Mouse (Mus musculus): ENCODE measurements at regions not wholly inside any gene's neighbourhood (a gene's known extent, or its start where the extent isn't known, plus 50 kb on each side); places are given as distances from the start of the nearest gene placed in this dataset.

- Histone ChIP-seq H3K9me3 (ENCODE audit: control insufficient read depth, low read length) (no peaks in the 10 kb centered on the region), H3K4me1 (replicated peaks; ENCODE audit: control insufficient read depth, insufficient read depth, low read length) (no peaks in the 10 kb centered on the region), H3K27ac (no peak overlapping the region), H3K4me2 (replicated peaks) (no peak overlapping the region), H3K4me3 (replicated peaks; ENCODE audit: low read length) (no peak overlapping the region), H3K27me3 (ENCODE audit: control insufficient read depth, insufficient read depth, low read length) (no peaks in the 10 kb centered on the region), H3K9ac (no peak overlapping the region), H3K36me3 (replicated peaks; ENCODE audit: control insufficient read depth, insufficient read depth) (no peaks in the 10 kb centered on the region)
- no peak for DNase-seq (ENCODE audit: low spot score)
- no peak for ATAC-seq (ENCODE audit: low FRiP score)
- 91% methylated on average over 9 of the region's 9 CpGs for WGBS
These were observed 91.3 kb downstream of the Cd83 start for GRCm38 (mm10) chr13:43875895-43876294.

- 90% methylated on average over 3 of the region's 3 CpGs for WGBS
- H3K27ac ChIP-seq: no peak overlapping the region
- H3K36me3 ChIP-seq (replicated peaks; ENCODE audit: control insufficient read depth, insufficient read depth): no peaks in the 10 kb centered on the region
These were observed 102.7 kb downstream of the Cd83 start for GRCm38 (mm10) chr13:43887284-43887683.

GRCm38 (mm10) chr13:43891928-43892327 lies 107.4 kb downstream of the Cd83 start:
- no peaks in the 10 kb centered on the region for H3K27me3 ChIP-seq (ENCODE audit: control insufficient read depth, insufficient read depth, low read length)
- H3K9ac ChIP-seq: no peak overlapping the region
- ATAC-seq (ENCODE audit: low FRiP score) (no peak), DNase-seq (ENCODE audit: low spot score) (no peak)
- H3K4me2 ChIP-seq (replicated peaks): no peak overlapping the region
- H3K4me3 ChIP-seq (replicated peaks; ENCODE audit: low read length): no peak overlapping the region
- no peak overlapping the region for H3K27ac ChIP-seq
- H3K4me1 ChIP-seq (replicated peaks; ENCODE audit: control insufficient read depth, insufficient read depth, low read length): 0 out of 2 replicates have a peak, but pooled peaks cover 6% of the 10 kb centered on the region
- no peaks in the 10 kb centered on the region for H3K36me3 ChIP-seq (replicated peaks; ENCODE audit: control insufficient read depth, insufficient read depth)
- WGBS: 85% methylated on average over 3 of the region's 3 CpGs
- H3K9me3 ChIP-seq (ENCODE audit: control insufficient read depth, low read length): peaks cover 7% of the 10 kb centered on the region; the same call in 1 of the 2 replicates

More at GRCm38 (mm10) chr13:43887284-43887683, 102.7 kb downstream of the Cd83 start:
- Histone ChIP-seq H3K9ac (no peak overlapping the region), H3K9me3 (ENCODE audit: control insufficient read depth, low read length) (peaks cover 7% of the 10 kb centered on the region; the same call in 1 of the 2 replicates), H3K4me1 (replicated peaks; ENCODE audit: control insufficient read depth, insufficient read depth, low read length) (no peaks in the 10 kb centered on the region), H3K4me3 (replicated peaks; ENCODE audit: low read length) (no peak overlapping the region), H3K27me3 (ENCODE audit: control insufficient read depth, insufficient read depth, low read length) (no peaks in the 10 kb centered on the region), H3K4me2 (replicated peaks) (no peak overlapping the region)
- DNase-seq (ENCODE audit: low spot score) (no peak), ATAC-seq (ENCODE audit: low FRiP score) (no peak)

- H3K9ac ChIP-seq: no peak overlapping the region
- H3K9me3 ChIP-seq (ENCODE audit: control insufficient read depth, low read length): no peaks in the 10 kb centered on the region
- H3K4me1 ChIP-seq (replicated peaks; ENCODE audit: control insufficient read depth, insufficient read depth, low read length): 0 out of 2 replicates have a peak, but pooled peaks cover 6% of the 10 kb centered on the region
- no peak overlapping the region for H3K4me2 ChIP-seq (replicated peaks)
- no peaks in the 10 kb centered on the region for H3K27me3 ChIP-seq (ENCODE audit: control insufficient read depth, insufficient read depth, low read length)
- no peak for ATAC-seq (ENCODE audit: low FRiP score)
- H3K4me3 ChIP-seq (replicated peaks; ENCODE audit: low read length): no peak overlapping the region
- WGBS: 59% methylated on average over 11 of the region's 11 CpGs
- DNase-seq (ENCODE audit: low spot score): no peak
- no peaks in the 10 kb centered on the region for H3K36me3 ChIP-seq (replicated peaks; ENCODE audit: control insufficient read depth, insufficient read depth)
- H3K27ac ChIP-seq: no peak overlapping the region
These were observed 111.4 kb downstream of the Cd83 start for GRCm38 (mm10) chr13:43895990-43896389.

- Histone ChIP-seq H3K27me3 (ENCODE audit: control insufficient read depth, insufficient read depth, low read length) (no peaks in the 10 kb centered on the region), H3K9me3 (ENCODE audit: control insufficient read depth, low read length) (no peaks in the 10 kb centered on the region), H3K27ac (no peak overlapping the region), H3K36me3 (replicated peaks; ENCODE audit: control insufficient read depth, insufficient read depth) (no peaks in the 10 kb centered on the region), H3K4me3 (replicated peaks; ENCODE audit: low read length) (no peak overlapping the region), H3K9ac (no peak overlapping the region), H3K4me1 (replicated peaks; ENCODE audit: control insufficient read depth, insufficient read depth, low read length) (0 out of 2 replicates have a peak, but pooled peaks cover 6% of the 10 kb centered on the region), H3K4me2 (replicated peaks) (no peak overlapping the region)
- DNase-seq (ENCODE audit: low spot score): no peak
- ATAC-seq (ENCODE audit: low FRiP score): no peak
- WGBS: 84% methylated on average over 8 of the region's 8 CpGs
These were observed 112.5 kb downstream of the Cd83 start for GRCm38 (mm10) chr13:43897046-43897445.

GRCm38 (mm10) chr13:43898555-43899258 lies 114.1 kb downstream of the Cd83 start:
- Histone ChIP-seq H3K27ac (no peak overlapping the region), H3K4me2 (replicated peaks) (no peak overlapping the region), H3K9ac (no peak overlapping the region), H3K27me3 (ENCODE audit: control insufficient read depth, insufficient read depth, low read length) (no peaks in the 10 kb centered on the region), H3K36me3 (replicated peaks; ENCODE audit: control insufficient read depth, insufficient read depth) (no peaks in the 10 kb centered on the region), H3K9me3 (ENCODE audit: control insufficient read depth, low read length) (no peaks in the 10 kb centered on the region), H3K4me3 (replicated peaks; ENCODE audit: low read length) (no peak overlapping the region), H3K4me1 (replicated peaks; ENCODE audit: control insufficient read depth, insufficient read depth, low read length) (0 out of 2 replicates have a peak, but pooled peaks cover 6% of the 10 kb centered on the region)
- 81% methylated on average over 12 of the region's 12 CpGs for WGBS
- DNase-seq (ENCODE audit: low spot score) (no peak), ATAC-seq (ENCODE audit: low FRiP score) (no peak)

GRCm38 (mm10) chr13:43900115-43900514 lies 115.5 kb downstream of the Cd83 start:
- Histone ChIP-seq H3K4me3 (replicated peaks; ENCODE audit: low read length) (no peak overlapping the region), H3K27ac (no peak overlapping the region), H3K36me3 (replicated peaks; ENCODE audit: control insufficient read depth, insufficient read depth) (no peaks in the 10 kb centered on the region), H3K27me3 (ENCODE audit: control insufficient read depth, insufficient read depth, low read length) (no peaks in the 10 kb centered on the region), H3K9ac (no peak overlapping the region), H3K9me3 (ENCODE audit: control insufficient read depth, low read length) (no peaks in the 10 kb centered on the region), H3K4me2 (replicated peaks) (no peak overlapping the region), H3K4me1 (replicated peaks; ENCODE audit: control insufficient read depth, insufficient read depth, low read length) (0 out of 2 replicates have a peak, but pooled peaks cover 6% of the 10 kb centered on the region)
- DNase-seq (ENCODE audit: low spot score) (no peak), ATAC-seq (ENCODE audit: low FRiP score) (no peak)
- 88% methylated on average over 2 of the region's 2 CpGs for WGBS

GRCm38 (mm10) chr13:43900758-43901157 lies 116.2 kb downstream of the Cd83 start:
- no peak overlapping the region for H3K9ac ChIP-seq
- no peak overlapping the region for H3K27ac ChIP-seq
- H3K4me2 ChIP-seq (replicated peaks): no peak overlapping the region
- no peak for DNase-seq (ENCODE audit: low spot score)
- H3K9me3 ChIP-seq (ENCODE audit: control insufficient read depth, low read length): no peaks in the 10 kb centered on the region
- no peak overlapping the region for H3K4me3 ChIP-seq (replicated peaks; ENCODE audit: low read length)
- H3K4me1 ChIP-seq (replicated peaks; ENCODE audit: control insufficient read depth, insufficient read depth, low read length): 0 out of 2 replicates have a peak, but pooled peaks cover 4% of the 10 kb centered on the region
- H3K27me3 ChIP-seq (ENCODE audit: control insufficient read depth, insufficient read depth, low read length): no peaks in the 10 kb centered on the region
- no peaks in the 10 kb centered on the region for H3K36me3 ChIP-seq (replicated peaks; ENCODE audit: control insufficient read depth, insufficient read depth)
- ATAC-seq (ENCODE audit: low FRiP score): no peak
- WGBS: 60% methylated on average over 7 of the region's 7 CpGs

- peaks cover 5% of the 10 kb centered on the region; the same call in 1 of the 2 replicates for H3K4me1 ChIP-seq (replicated peaks; ENCODE audit: control insufficient read depth, insufficient read depth, low read length)
- no peak for ATAC-seq (ENCODE audit: low FRiP score)
- no peaks in the 10 kb centered on the region for H3K9me3 ChIP-seq (ENCODE audit: control insufficient read depth, low read length)
- H3K27me3 ChIP-seq (ENCODE audit: control insufficient read depth, insufficient read depth, low read length): no peaks in the 10 kb centered on the region
- H3K36me3 ChIP-seq (replicated peaks; ENCODE audit: control insufficient read depth, insufficient read depth): no peaks in the 10 kb centered on the region
- no peak overlapping the region for H3K4me2 ChIP-seq (replicated peaks)
- no peak overlapping the region for H3K9ac ChIP-seq
- no peak overlapping the region for H3K27ac ChIP-seq
- no peak overlapping the region for H3K4me3 ChIP-seq (replicated peaks; ENCODE audit: low read length)
- peak; percentile 52 for DNase-seq (ENCODE audit: low spot score)
These were observed 118.8 kb downstream of the Cd83 start for GRCm38 (mm10) chr13:43903391-43903790.
